Mouse (Mus musculus): ENCODE results near the gene B4galnt4. TPM values are rescaled to one million over a fixed set of nuclear protein-coding genes. Genes with fewer than 3 reads are reported as not detected.

B4galnt4 gene
- polyA plus RNA-seq, 1 experiment from 2014 or later = 35.1 TPM

GRCm38 (mm10) chr7:141048226-141049218, 12.4 kb upstream of the B4galnt4 start:
- Histone ChIP-seq H3K27me3 (ENCODE audit: insufficient read depth, poor library complexity, severe bottlenecking) (no peaks in the 10 kb centered on the region), H3K9me3 (no peaks in the 10 kb centered on the region), H3K4me3 (peak overlapping the region; percentile 55), H3K27ac (peak overlapping the region; percentile 81), H3K4me1 (replicated peaks) (peaks cover 20% of the 10 kb centered on the region), H3K36me3 (no peaks in the 10 kb centered on the region)
- WGBS = 11% methylated on average over 21 of the region's 21 CpGs
- DNase-seq (ENCODE audit: low spot score) = peak; percentile 91

- H3K4me3 ChIP-seq = no peak overlapping the region
- no peak overlapping the region for H3K27ac ChIP-seq
- no peak for DNase-seq (ENCODE audit: low spot score)
- no peaks in the 10 kb centered on the region for H3K27me3 ChIP-seq (ENCODE audit: insufficient read depth, poor library complexity, severe bottlenecking)
- no peaks in the 10 kb centered on the region for H3K9me3 ChIP-seq
- WGBS = 91% methylated on average over 2 of the region's 2 CpGs
- H3K36me3 ChIP-seq = no peaks in the 10 kb centered on the region
- H3K4me1 ChIP-seq (replicated peaks) = peaks cover 20% of the 10 kb centered on the region
Observed at GRCm38 (mm10) chr7:141049326-141049725, 11.6 kb upstream of the B4galnt4 start.

- no peaks in the 10 kb centered on the region for H3K27me3 ChIP-seq (ENCODE audit: insufficient read depth, poor library complexity, severe bottlenecking)
- H3K4me3 ChIP-seq = no peak overlapping the region
- no peak for DNase-seq (ENCODE audit: low spot score)
- 66% methylated on average over 17 of the region's 17 CpGs for WGBS
- H3K36me3 ChIP-seq = peaks cover 6% of the 10 kb centered on the region; the same call in 1 of the 2 replicates
- no peaks in the 10 kb centered on the region for H3K9me3 ChIP-seq
- H3K4me1 ChIP-seq (replicated peaks) = peaks cover 20% of the 10 kb centered on the region
- H3K27ac ChIP-seq = no peak overlapping the region
Observed at GRCm38 (mm10) chr7:141051060-141051685, 9.7 kb upstream of the B4galnt4 start.

GRCm38 (mm10) chr7:141052016-141052415, 8.9 kb upstream of the B4galnt4 start:
- peaks cover 18% of the 10 kb centered on the region for H3K4me1 ChIP-seq (replicated peaks)
- no peaks in the 10 kb centered on the region for H3K9me3 ChIP-seq
- DNase-seq (ENCODE audit: low spot score) = no peak
- H3K27me3 ChIP-seq (ENCODE audit: insufficient read depth, poor library complexity, severe bottlenecking) = no peaks in the 10 kb centered on the region
- H3K36me3 ChIP-seq = peaks cover 10% of the 10 kb centered on the region; the same call in 1 of the 2 replicates
- H3K4me3 ChIP-seq = no peak overlapping the region
- 94% methylated on average over 4 of the region's 4 CpGs for WGBS
- H3K27ac ChIP-seq = no peak overlapping the region

- Histone ChIP-seq H3K4me1 (replicated peaks) (peaks cover 14% of the 10 kb centered on the region), H3K27ac (no peak overlapping the region), H3K4me3 (no peak overlapping the region), H3K9me3 (no peaks in the 10 kb centered on the region), H3K27me3 (ENCODE audit: insufficient read depth, poor library complexity, severe bottlenecking) (no peaks in the 10 kb centered on the region), H3K36me3 (peaks cover 14% of the 10 kb centered on the region; the same call in 1 of the 2 replicates)
- WGBS = 87% methylated on average over 2 of the region's 2 CpGs
- no peak for DNase-seq (ENCODE audit: low spot score)
Observed at GRCm38 (mm10) chr7:141052421-141052820, 8.5 kb upstream of the B4galnt4 start.

GRCm38 (mm10) chr7:141055785-141056184, 5.1 kb upstream of the B4galnt4 start:
- no peak for DNase-seq (ENCODE audit: low spot score)
- Histone ChIP-seq H3K4me3 (no peak overlapping the region), H3K27me3 (ENCODE audit: insufficient read depth, poor library complexity, severe bottlenecking) (no peaks in the 10 kb centered on the region), H3K9me3 (no peaks in the 10 kb centered on the region), H3K27ac (no peak overlapping the region), H3K4me1 (replicated peaks) (peaks cover 12% of the 10 kb centered on the region), H3K36me3 (peaks cover 22% of the 10 kb centered on the region; the same call in 1 of the 2 replicates)
- 83% methylated on average over 4 of the region's 4 CpGs for WGBS

GRCm38 (mm10) chr7:141056976-141057375, 3.9 kb upstream of the B4galnt4 start:
- no peaks in the 10 kb centered on the region for H3K9me3 ChIP-seq
- H3K27me3 ChIP-seq (ENCODE audit: insufficient read depth, poor library complexity, severe bottlenecking) = 0 out of 2 replicates have a peak, but pooled peaks cover 8% of the 10 kb centered on the region
- 94% methylated on average over 6 of the region's 6 CpGs for WGBS
- no peak overlapping the region for H3K4me3 ChIP-seq
- peaks cover 22% of the 10 kb centered on the region; the same call in 1 of the 2 replicates for H3K36me3 ChIP-seq
- peaks cover 23% of the 10 kb centered on the region for H3K4me1 ChIP-seq (replicated peaks)
- no peak overlapping the region for H3K27ac ChIP-seq
- no peak for DNase-seq (ENCODE audit: low spot score)

GRCm38 (mm10) chr7:141057541-141057940, 3.4 kb upstream of the B4galnt4 start:
- peaks cover 29% of the 10 kb centered on the region for H3K4me1 ChIP-seq (replicated peaks)
- H3K27ac ChIP-seq = no peak overlapping the region
- H3K4me3 ChIP-seq = no peak overlapping the region
- peaks cover 24% of the 10 kb centered on the region for H3K36me3 ChIP-seq
- no peak for DNase-seq (ENCODE audit: low spot score)
- H3K9me3 ChIP-seq = no peaks in the 10 kb centered on the region
- 94% methylated on average over 1 of the region's 1 CpGs for WGBS
- peaks cover 8% of the 10 kb centered on the region; the same call in 1 of the 2 replicates for H3K27me3 ChIP-seq (ENCODE audit: insufficient read depth, poor library complexity, severe bottlenecking)

GRCm38 (mm10) chr7:141058601-141059341, 2.1 kb upstream of the B4galnt4 start:
- H3K4me3 ChIP-seq = no peak overlapping the region
- H3K9me3 ChIP-seq = no peaks in the 10 kb centered on the region
- DNase-seq (ENCODE audit: low spot score) = no peak
- H3K27me3 ChIP-seq (ENCODE audit: insufficient read depth, poor library complexity, severe bottlenecking) = peaks cover 8% of the 10 kb centered on the region; the same call in 1 of the 2 replicates
- WGBS = 91% methylated on average over 14 of the region's 14 CpGs
- H3K4me1 ChIP-seq (replicated peaks) = peaks cover 35% of the 10 kb centered on the region
- H3K27ac ChIP-seq = no peak overlapping the region
- peaks cover 37% of the 10 kb centered on the region for H3K36me3 ChIP-seq

- H3K4me3 ChIP-seq = peak overlapping the region; percentile 84
- DNase-seq (ENCODE audit: low spot score) = no peak
- 76% methylated on average over 2 of the region's 2 CpGs for WGBS
- H3K4me1 ChIP-seq (replicated peaks) = peaks cover 35% of the 10 kb centered on the region
- peaks cover 8% of the 10 kb centered on the region; the same call in 1 of the 2 replicates for H3K27me3 ChIP-seq (ENCODE audit: insufficient read depth, poor library complexity, severe bottlenecking)
- no peaks in the 10 kb centered on the region for H3K9me3 ChIP-seq
- H3K27ac ChIP-seq = peak overlapping the region; percentile 98
- H3K36me3 ChIP-seq = peaks cover 48% of the 10 kb centered on the region
Observed at GRCm38 (mm10) chr7:141059929-141060328, 975 bp upstream of the B4galnt4 start.

GRCm38 (mm10) chr7:141061269-141061692, 377 bp downstream of the B4galnt4 start:
- Histone ChIP-seq H3K9me3 (no peaks in the 10 kb centered on the region), H3K27ac (peak overlapping the region; percentile 98), H3K36me3 (peaks cover 55% of the 10 kb centered on the region), H3K27me3 (ENCODE audit: insufficient read depth, poor library complexity, severe bottlenecking) (peaks cover 8% of the 10 kb centered on the region; the same call in 1 of the 2 replicates), H3K4me1 (replicated peaks) (peaks cover 35% of the 10 kb centered on the region), H3K4me3 (peak overlapping the region; percentile 84)
- peak; percentile 59 for DNase-seq (ENCODE audit: low spot score)
- under 1% methylated on average over 37 of the region's 37 CpGs for WGBS

GRCm38 (mm10) chr7:141062525-141062924, 1.6 kb downstream of the B4galnt4 start:
- no peaks in the 10 kb centered on the region for H3K9me3 ChIP-seq
- peak overlapping the region; percentile 84; the same call in 1 of the 2 replicates for H3K4me3 ChIP-seq
- peak overlapping the region; percentile 35; the same call in 1 of the 2 replicates for H3K27ac ChIP-seq
- WGBS = 87% methylated on average over 7 of the region's 7 CpGs
- peaks cover 35% of the 10 kb centered on the region for H3K4me1 ChIP-seq (replicated peaks)
- H3K27me3 ChIP-seq (ENCODE audit: insufficient read depth, poor library complexity, severe bottlenecking) = peaks cover 8% of the 10 kb centered on the region; the same call in 1 of the 2 replicates
- no peak for DNase-seq (ENCODE audit: low spot score)
- peaks cover 59% of the 10 kb centered on the region for H3K36me3 ChIP-seq

Measured in hindbrain, embryonic 10.5 days (tissue).